Mouse (Mus musculus) lung, adult 2 months (tissue): ENCODE results near the gene Cd207.

Experiments
- CTCF ChIP-seq: fragments of 200-500 bp; IDR thresholded peaks from 2 replicates; pipeline ENCODE4 v1.5.1; 2011; ENCODE audit warnings: mild to moderate bottlenecking, low read length, control low read depth; ENCODE audit not compliant: insufficient read depth
- POLR2A ChIP-seq: fragments of 200-500 bp; IDR thresholded peaks from 2 replicates; pipeline ENCODE4 v1.6.1; 2011; ENCODE audit warnings: low read depth, mild to moderate bottlenecking, control low read depth, low read length, borderline replicate concordance; ENCODE audit errors: extremely low read depth

- no peak for TF ChIP-seq CTCF
- TF ChIP-seq POLR2A: no peak
These were observed 35.8 kb upstream of the Cd207 start for GRCm38 (mm10) chr6:83713271-83714136.
